Mouse (Mus musculus) brown adipose tissue, adult 24 weeks (tissue): ENCODE results near the gene Rnf17. TPM values are rescaled to one million over a fixed set of nuclear protein-coding genes. Genes with fewer than 3 reads are reported as not detected.

ENCODE experiments used
- H3K27ac ChIP-seq: fragments of 200-500 bp; replicated peaks from 2 replicates; pipeline ENCODE4 v1.5.1; 2012; ENCODE audit warnings: low read depth, mild to moderate bottlenecking, low read length
- H3K4me1 ChIP-seq: fragments of 200-500 bp; 2 replicates; pipeline ENCODE4 v1.6.1; 2012; ENCODE audit warnings: low read length, mixed read lengths; ENCODE audit not compliant: control insufficient read depth, insufficient read depth, insufficient read length
- H3K4me3 ChIP-seq: fragments of 200-500 bp; 2 replicates; pipeline ENCODE4 v1.5.1; 2012; ENCODE audit warnings: low read depth, mild to moderate bottlenecking, low read length, moderate library complexity; ENCODE audit not compliant: insufficient read depth
- polyA plus RNA-seq: library from polyadenylated mRNA; stranded (reverse); fragments of >200 nt; gene quantifications from 2 replicates; pipeline ENCODE4 v1.2.4, GENCODE M21; 2012; ENCODE audit not compliant: missing spikeins, insufficient read depth, insufficient read length

Rnf17 gene
- not detected in 2 replicates for polyA plus RNA-seq

DNA sequence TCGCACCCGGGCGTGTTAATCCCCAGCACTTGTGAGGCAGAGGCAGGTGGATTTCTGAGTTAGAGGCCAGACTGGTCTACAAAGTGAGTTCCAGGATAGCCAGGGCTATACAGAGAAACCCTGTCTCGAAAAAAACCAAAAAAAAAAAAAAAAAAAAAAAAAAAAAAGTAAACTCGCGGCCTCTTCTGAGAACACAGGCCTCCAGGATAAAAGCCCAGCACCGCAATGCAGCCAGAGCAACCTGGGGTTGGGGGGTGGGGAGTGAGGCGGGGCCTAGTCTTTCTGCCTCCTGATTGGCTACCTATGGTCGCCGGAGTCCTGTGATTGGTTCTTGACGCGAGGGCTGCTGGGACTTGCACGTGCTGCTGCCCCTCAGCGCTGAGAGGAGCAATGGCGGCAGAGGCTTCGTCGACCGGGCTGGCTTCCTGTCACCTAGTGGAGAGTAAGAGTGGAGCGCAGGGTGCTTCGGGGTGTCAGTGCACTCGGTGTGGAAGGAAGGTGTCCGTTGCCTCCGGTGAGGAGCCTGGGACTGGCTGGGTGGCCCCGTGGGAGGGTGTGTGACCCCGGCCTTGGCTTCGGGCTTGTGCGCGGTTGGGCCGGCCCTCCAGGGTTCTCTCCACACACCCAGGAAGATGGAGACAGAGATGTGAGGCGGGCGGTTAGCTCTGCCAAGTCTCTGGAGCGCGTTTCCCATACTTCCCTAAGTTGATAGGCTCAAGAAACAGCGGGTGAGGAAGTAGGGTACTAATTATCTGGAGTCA is at the start of gene Rnf17:
Gene Rnf17, plus strand, starts transcription at position 271 of the 761 bp plus-strand sequence.
- Histone ChIP-seq H3K4me1 (no peaks in the 10 kb centered on the region), H3K4me3 (no peak within 1 kb of the TSS; the same call in 1 of the 2 replicates), H3K27ac (no peak within 1 kb of the TSS)

- Histone ChIP-seq H3K4me1 (no peaks in the 10 kb centered on the region), H3K27ac (no peak overlapping the region), H3K4me3 (no peak overlapping the region)
These were observed 47.6 kb upstream of the Rnf17 start for GRCm38 (mm10) chr14:56354803-56355202.

DNA sequence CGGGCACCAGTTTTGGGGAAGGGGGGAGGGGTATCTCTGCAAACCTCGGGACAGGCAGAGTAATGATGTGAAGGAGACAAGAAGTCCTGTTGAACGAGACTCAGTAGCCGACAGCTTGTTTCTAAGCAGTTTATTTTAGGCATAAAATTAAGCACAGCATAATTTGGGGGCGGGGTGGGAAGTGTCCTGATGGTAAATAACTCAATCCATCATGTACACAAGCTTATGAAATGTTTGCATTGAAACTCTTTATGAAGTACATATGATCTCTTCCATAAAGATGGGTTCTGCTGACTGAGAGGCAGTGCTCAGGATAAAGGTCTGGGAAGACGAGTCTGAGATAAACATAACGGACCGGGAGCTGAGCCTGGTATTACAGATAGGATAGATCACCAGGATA is 47.0 kb upstream of the Rnf17 start:
- Histone ChIP-seq H3K4me3 (no peak overlapping the region), H3K4me1 (no peaks in the 10 kb centered on the region), H3K27ac (no peak overlapping the region)

- Histone ChIP-seq H3K4me1 (no peaks in the 10 kb centered on the region), H3K27ac (no peak overlapping the region), H3K4me3 (no peak overlapping the region)
These were observed 46.2 kb upstream of the Rnf17 start for GRCm38 (mm10) chr14:56356196-56356595.

- no peak overlapping the region for H3K27ac ChIP-seq
- no peak overlapping the region for H3K4me3 ChIP-seq
- no peaks in the 10 kb centered on the region for H3K4me1 ChIP-seq
These were observed 44.0 kb upstream of the Rnf17 start for GRCm38 (mm10) chr14:56358422-56358821.

GRCm38 (mm10) chr14:56359131-56359530 is 43.2 kb upstream of the Rnf17 start:
- Histone ChIP-seq H3K4me1 (no peaks in the 10 kb centered on the region), H3K4me3 (no peak overlapping the region)

DNA sequence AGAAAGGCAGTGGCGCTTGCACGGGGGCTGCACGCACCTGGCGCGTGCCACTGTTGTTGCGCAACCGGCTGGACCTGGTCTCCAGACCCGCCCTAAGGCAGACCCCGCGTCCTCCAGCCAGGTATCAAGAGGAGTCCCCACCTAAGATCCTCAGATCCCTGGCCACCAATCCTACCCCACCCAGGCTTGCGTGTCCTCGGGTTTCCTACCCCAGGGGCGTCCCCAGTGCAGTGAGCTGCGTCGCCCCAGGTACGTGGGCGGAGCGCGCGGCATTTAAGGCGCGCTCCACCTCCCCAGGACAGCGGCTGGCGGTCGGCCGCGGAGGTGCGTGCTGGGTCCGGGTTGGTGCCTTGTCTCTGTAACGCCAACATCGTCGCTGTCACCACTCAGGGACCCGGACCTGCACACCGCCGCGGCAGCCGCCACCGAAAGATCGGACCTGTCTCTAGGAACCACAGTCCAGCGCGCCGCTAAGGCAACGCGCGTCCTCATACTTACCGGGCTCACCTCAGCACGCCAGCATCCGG is 37.6 kb upstream of the Rnf17 start, which contains the start of gene Atp12a:
Gene Atp12a, plus strand, starts transcription at position 358 of the 527 bp plus-strand sequence.
- no peak within 1 kb of the TSS for H3K27ac ChIP-seq
- no peaks in the 10 kb centered on the region for H3K4me1 ChIP-seq
- H3K4me3 ChIP-seq, result no peak within 1 kb of the TSS

More at GRCm38 (mm10) chr14:56359131-56359530, 43.2 kb upstream of the Rnf17 start:
- no peak overlapping the region for H3K27ac ChIP-seq

DNA sequence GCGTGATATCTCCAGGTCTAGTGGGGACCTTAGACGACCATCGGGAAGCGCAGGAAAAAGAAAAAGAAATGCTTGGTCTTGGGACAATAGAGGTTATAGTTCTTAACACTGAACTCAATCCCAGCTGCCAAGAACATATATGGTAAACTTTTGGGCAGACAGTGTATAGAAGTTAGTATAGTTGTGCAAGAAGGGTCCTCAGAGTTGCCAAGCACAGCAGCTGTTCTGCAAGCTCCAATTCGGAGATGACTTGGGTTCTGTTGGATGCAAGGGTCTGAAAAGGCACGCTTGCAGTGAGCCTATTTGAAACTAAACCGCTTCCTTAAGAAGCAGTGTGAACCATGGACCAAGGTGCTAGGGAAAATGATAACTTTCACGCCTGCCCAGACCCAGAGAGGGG is 37.1 kb upstream of the Rnf17 start:
- H3K4me3 ChIP-seq, result no peak overlapping the region

GRCm38 (mm10) chr14:56366712-56367111 is 35.7 kb upstream of the Rnf17 start:
- Histone ChIP-seq H3K4me3 (no peak overlapping the region), H3K27ac (no peak overlapping the region), H3K4me1 (no peaks in the 10 kb centered on the region)

More for the DNA sequence above, 37.1 kb upstream of the Rnf17 start:
- Histone ChIP-seq H3K4me1 (no peaks in the 10 kb centered on the region), H3K27ac (no peak overlapping the region)

DNA sequence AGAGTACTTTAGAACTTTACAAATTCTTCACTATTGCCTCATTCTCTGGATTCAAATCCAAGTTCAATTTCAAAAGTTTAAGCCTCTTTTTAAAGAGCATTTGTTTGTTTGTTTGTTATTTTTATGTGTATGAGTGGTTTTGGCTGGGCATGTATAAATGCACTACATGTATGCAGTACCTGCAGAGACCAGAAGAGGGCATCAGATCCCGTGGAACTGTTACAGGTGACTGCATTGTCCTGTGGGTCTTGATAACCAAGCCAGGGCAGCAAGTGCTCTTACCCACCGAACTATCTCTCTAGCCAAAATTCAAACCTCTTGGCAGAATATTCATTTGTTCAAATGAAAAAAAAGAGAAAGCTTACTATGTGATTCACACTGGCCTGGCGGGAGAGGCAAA is 33.5 kb upstream of the Rnf17 start:
- H3K4me1 ChIP-seq, result no peaks in the 10 kb centered on the region
- H3K27ac ChIP-seq, result no peak overlapping the region
- no peak overlapping the region for H3K4me3 ChIP-seq

- H3K27ac ChIP-seq, result no peak overlapping the region
These were observed 26.6 kb upstream of the Rnf17 start for GRCm38 (mm10) chr14:56375731-56376130.

GRCm38 (mm10) chr14:56377745-56378144 is 24.6 kb upstream of the Rnf17 start:
- Histone ChIP-seq H3K4me3 (no peak overlapping the region), H3K4me1 (no peaks in the 10 kb centered on the region), H3K27ac (no peak overlapping the region)

More at GRCm38 (mm10) chr14:56375731-56376130, 26.6 kb upstream of the Rnf17 start:
- Histone ChIP-seq H3K4me3 (no peak overlapping the region), H3K4me1 (no peaks in the 10 kb centered on the region)

- no peak overlapping the region for H3K27ac ChIP-seq
- H3K4me3 ChIP-seq, result no peak overlapping the region
- H3K4me1 ChIP-seq, result no peaks in the 10 kb centered on the region
These were observed 23.0 kb upstream of the Rnf17 start for GRCm38 (mm10) chr14:56379336-56379735.

DNA sequence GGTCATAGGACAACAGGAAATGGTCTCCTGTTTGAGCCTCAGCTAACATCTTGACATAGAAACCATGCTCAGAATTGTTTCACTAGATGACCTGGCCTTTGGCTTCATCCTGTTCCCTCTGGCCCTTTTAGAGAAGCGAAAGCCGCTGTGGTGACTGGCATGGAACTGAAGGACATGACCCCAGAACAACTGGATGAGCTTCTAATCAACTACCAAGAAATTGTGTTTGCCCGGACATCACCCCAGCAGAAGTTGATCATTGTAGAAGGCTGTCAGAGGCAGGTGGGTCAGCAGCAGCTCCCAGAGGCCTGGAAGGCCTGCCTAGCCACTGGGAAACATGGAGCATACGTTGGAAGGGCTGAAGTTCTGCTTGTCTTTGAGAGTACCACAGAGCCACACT is 20.0 kb upstream of the Rnf17 start:
- H3K4me1 ChIP-seq, result no peaks in the 10 kb centered on the region
- no peak overlapping the region for H3K4me3 ChIP-seq
- H3K27ac ChIP-seq, result no peak overlapping the region

GRCm38 (mm10) chr14:56390247-56390646 is 12.1 kb upstream of the Rnf17 start:
- Histone ChIP-seq H3K4me1 (no peaks in the 10 kb centered on the region), H3K4me3 (no peak overlapping the region), H3K27ac (no peak overlapping the region)
